Mouse (Mus musculus) kidney, postnatal 4 days (tissue): Measurements from ENCODE around the gene Mrpl36.

Experiments used
- DNase-seq, 2 experiments: peaks; one replicate each; pipeline ENCODE4 v3.0.0; 2021; ENCODE audit warnings: mixed read lengths in 2 of 2

The Mrpl36 gene

DNA sequence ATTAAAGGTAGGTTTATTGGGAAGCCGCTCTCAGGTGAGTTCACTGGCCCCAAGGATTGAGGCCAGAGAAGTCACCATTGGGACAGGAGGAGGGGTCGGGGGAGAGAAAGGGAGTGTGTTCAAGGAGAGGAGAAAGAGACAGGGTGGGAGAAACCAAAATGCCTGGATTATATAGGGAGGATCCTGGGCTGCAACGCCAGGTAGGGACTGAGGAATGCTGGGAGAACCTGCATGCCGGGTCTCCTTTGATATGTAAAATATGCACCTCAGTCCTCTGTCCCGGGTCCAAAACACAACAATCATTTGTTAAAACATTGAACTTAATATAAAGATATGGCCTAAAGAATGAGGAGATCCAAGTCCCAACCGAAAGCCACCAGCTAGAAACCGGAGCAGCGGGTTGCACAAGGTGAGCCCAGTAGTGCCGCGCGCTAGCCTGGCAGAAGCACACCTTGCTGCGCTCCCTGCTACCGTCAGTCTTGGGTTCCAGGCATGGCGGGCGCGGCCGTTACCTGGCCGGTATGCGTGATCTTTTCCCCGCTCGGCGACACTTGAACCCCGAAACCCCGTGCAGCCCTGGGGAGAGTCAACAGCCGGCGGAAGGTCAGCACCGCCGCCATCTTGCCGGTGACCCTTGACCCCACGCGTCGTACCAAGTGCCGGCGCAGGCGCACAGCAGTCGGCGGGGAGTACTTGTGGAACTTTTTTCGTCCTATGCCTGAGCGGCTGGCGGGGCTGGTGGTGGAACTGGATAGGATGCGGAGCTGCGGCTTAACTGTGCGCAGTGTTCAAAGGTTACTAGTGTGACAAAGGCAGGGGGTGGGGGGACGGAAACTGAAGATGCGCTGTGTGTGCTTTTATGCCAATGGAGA, at the start of gene Mrpl36, which contains the start of gene Ndufs6:
Mrpl36 (plus strand) TSS at position 687 of the 872 bp plus-strand sequence.
Ndufs6 (minus strand) TSS at position 716 of the 872 bp plus-strand sequence.
- peak; percentile 94 to 96 for DNase-seq

GRCm38 (mm10) chr13:73279196-73279595, 49.1 kb upstream of the Mrpl36 start:
- DNase-seq: no peak

- no peak for DNase-seq
These were observed 45.9 kb upstream of the Mrpl36 start for GRCm38 (mm10) chr13:73282407-73282806.

DNA sequence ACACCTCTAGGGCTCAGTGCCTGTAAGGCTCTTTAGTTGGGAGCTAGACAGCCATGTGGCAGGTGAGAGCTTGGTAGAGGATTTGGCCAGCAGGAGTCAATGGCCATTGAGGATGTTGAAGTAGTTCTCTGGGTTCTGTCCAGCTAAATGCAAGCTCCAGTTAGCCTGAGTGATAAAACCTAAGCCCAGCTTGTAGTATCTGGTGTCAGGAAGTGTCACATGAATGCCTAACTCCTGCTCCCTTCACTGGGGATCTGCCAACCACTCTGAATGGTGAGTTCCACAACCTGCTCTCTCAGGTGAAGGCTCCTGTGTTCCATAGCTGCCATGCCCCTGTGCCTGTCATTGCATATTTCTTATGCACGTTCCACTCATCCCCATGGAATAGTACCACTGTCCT, 44.8 kb upstream of the Mrpl36 start:
- no peak for DNase-seq

DNA sequence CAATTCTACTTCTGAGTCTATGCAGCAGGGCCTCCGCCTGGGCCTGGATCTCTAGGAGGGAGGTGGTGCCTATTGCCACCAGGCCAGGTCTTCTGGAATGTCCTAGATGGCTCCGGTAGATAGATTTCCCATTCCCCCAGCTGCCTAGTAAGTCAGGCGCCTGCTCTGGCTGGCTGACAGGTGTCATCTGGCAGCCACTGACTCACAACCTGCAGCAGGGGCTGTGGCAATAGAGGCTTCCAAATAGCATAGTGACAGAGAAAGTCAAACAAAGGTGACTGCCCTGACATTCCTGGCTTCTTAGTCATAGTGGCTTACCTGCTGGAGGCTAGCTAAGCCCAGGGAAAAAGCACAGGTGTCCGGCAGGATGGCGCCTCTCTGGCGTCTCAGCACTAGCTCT, 38.1 kb upstream of the Mrpl36 start:
- DNase-seq: no peak

- no peak for DNase-seq
These were observed 37.2 kb upstream of the Mrpl36 start for GRCm38 (mm10) chr13:73291102-73291501.

- no peak for DNase-seq
These were observed 29.6 kb upstream of the Mrpl36 start for GRCm38 (mm10) chr13:73298717-73299116.

DNA sequence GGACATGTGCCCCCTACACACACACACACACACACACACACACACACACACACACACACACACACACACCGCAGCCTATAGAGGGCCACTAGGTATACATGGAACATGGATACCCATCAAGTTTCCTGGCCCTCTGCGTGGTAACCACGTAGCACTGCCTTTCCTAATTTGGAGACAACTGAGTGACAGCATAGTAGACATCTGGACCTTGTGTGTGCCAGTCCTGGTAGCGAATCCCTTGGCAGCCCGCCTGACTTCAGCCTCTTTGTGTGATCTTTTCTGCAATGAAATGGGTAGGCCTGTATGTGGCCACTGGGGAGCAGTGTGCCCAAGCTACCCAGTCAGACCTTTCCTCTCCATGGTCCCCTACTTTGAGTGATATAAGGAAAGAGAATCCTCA, 29.0 kb upstream of the Mrpl36 start:
- no peak for DNase-seq

GRCm38 (mm10) chr13:73304729-73305128, 23.6 kb upstream of the Mrpl36 start:
- DNase-seq: no peak

GRCm38 (mm10) chr13:73305398-73306084, 22.8 kb upstream of the Mrpl36 start:
- DNase-seq: peak; percentile 26 to 40

DNA sequence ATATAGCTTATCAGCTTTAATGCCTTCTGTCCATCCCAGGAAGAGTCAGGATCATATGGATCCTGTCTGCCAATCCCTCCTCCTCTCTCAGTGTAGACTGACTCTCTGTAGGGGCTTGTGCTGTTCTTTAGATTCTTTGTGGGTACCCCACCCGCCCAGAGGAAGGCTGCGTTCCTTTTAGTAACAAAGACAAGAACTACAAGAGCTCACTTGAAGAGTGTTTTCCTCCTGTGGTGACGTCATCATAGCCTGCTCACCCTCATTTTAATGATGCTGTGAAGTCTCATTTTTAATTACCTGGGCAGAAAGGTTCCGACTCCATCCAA, 22.3 kb upstream of the Mrpl36 start:
- DNase-seq: no peak

- no peak for DNase-seq
These were observed 21.9 kb upstream of the Mrpl36 start for GRCm38 (mm10) chr13:73306430-73306829.

DNA sequence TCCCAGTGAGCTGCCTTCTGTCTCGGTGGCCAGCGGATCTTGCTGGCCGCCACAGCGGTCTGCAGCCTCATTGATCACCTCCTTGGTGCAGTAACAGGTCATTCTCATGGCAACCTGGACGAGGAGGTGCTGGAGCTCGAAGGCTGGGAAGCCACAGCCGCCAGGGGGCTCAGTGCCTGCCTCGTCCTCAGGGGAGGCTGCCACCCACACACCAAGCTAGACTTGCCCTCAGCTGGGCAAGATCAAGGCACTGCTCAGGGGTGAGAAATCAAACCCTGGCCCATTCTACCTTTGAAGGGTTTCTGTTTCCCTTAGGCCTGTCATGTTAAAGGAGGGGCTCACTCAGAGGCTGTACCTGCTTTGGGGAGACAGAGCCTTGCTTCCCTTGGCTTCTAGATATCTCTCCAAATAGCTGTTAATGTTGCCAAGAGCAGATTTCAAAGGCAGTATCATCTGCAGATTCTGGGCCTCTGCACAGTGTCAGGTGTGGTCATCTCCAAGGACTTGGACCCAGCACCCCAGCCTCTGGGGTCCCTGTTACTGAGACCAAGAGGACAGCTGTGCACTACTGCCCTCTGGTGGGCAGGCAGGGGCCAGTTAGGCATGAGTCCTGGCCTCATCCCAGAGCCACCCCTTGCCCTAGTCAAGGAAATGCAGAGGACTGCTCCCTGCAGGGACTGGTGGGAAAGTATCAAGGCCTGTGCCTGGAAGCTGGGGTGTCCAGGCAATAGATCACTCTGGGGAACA, 18.0 kb upstream of the Mrpl36 start:
- peak; percentile 76 to 81 for DNase-seq

GRCm38 (mm10) chr13:73320048-73320447, 8.3 kb upstream of the Mrpl36 start:
- no peak for DNase-seq

- no peak for DNase-seq
These were observed 5.7 kb upstream of the Mrpl36 start for GRCm38 (mm10) chr13:73322626-73323025.

- no peak for DNase-seq
These were observed 4.9 kb upstream of the Mrpl36 start for GRCm38 (mm10) chr13:73323406-73323805.

- peak; percentile 92 to 93 for DNase-seq
These were observed 2.7 kb downstream of the Mrpl36 start for GRCm38 (mm10) chr13:73330844-73331501.

DNA sequence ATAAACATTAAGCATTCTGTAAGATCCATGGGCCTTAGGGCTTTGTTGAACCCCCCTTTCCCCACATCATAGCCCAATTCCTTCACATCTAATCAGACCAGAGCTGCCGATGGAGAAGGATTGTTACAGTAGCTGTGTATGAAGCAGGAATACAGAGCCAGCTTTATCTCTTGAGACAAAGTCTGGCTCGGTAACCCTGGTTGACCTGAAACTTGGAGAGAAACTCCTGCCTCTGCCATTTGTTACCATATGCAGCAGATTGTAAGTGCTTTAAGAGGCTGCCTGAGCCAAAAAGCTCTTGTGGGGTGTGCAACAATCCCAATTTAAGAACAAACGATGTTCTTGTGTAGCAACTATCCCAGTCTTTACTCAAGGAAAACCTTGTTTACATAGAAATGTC, 3.4 kb downstream of the Mrpl36 start:
- no peak for DNase-seq

DNA sequence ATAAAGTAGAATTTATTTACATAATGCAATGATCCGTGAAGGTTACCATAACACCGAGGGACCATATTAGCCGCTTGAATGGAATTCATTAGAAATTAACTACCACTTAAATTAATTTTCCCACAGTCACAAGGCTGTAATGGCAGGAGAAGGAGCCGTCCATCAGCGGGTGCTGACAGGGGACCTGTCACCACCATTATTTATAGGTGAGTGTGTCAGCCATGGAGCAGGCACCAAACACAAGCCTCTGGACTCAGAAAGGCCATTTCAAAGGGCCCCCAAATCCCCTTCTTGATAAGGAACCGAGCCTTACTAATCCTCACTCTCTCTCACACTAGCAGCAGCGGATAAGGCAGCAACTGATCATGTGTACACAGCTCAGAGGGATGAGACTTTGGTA, 8.4 kb downstream of the Mrpl36 start:
- peak; percentile 16 to 38 for DNase-seq

DNA sequence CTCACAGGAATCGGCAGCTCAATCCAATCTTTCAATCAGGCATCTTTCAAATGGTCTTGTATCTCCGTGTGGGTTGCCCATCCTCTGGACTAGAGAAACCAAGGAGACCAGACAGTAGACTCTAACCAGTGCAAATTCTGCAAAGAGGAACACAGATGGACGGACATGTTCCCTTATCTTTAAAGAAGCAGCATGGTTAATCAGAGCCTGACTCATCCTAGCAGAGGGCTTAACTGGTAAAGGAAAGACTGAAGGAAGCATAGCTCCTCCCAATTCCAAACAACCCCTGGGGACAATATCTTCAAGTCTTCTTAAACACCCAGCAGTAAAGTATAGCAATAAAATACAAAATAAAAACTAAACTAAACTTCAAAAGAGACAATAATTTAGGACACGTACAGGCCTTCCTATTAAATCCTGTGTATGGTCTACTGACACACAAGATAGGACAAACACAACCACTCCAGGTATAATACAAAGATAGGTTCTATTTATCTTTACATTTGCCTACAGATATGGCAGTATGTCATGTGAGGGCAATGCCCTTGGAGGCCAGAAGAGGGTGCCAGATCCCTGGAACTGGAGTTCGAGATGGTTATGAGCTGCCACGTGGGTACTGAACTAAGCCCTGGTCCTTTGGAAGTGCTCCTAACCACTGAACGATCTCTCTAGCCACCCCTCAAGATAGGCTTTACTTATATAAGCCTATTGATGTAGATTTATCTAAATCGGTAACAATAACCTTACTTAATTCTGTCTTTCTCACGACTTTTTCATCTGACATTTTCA, 17.0 kb downstream of the Mrpl36 start:
- DNase-seq: peak in 1 of 2 experiments; percentile 35

DNA sequence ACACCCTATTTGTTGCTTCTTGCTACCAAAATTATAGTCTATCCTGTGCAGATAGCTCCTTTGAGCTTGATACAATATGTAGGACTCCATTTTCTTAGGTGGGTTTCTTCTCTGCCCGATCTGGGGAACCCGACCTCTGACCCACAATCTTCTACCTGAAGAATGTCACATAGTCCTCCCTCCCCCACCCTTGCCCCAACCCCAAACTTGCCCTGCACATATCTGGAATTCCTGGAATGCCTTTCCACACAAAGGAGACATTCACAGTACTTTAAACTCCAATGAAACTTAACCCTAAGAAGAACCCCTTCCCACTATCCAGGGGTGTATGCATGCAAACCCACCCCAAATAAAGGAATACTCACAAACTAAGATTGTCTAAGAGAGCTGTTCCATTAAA, 17.8 kb downstream of the Mrpl36 start:
- DNase-seq: no peak

DNA sequence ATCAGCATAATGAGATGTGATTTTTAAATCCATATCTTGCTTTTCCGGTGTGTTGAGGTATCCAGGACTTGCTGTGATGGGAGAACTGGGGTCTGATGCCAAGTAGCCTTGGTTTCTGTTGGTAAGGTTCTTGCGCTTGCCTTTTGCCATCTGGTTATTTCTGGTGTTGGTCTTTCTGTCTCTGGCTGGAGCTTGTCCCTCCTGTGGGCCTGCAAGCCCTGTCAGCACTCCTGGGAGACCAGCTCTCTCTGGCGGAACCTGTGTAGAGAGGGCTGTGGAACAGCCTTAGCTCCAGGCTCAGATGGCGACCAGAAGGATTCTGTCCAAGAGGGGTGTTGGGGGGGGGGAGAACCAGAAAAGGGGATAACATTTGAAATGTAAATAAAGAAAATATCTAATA, 18.4 kb downstream of the Mrpl36 start:
- DNase-seq: peak in 1 of 2 experiments; percentile 29
